Mouse (Mus musculus) ES-E14 (cell line): ENCODE results near the gene Il18rap. TPM values are rescaled to one million over a fixed set of nuclear protein-coding genes. Genes with fewer than 3 reads are reported as not detected.
"Not testable (repeated sequence)": the region's sequence is repeated elsewhere in the genome, so short reads cannot be mapped to it uniquely, and the experiment has no call there.

ENCODE experiments used
- DNase-seq: peaks from one replicate; pipeline ENCODE4 v3.0.0-alpha.2; 2013; ENCODE audit warnings: low read depth, low spot score
- H3K27ac ChIP-seq: 2 replicates; pipeline ENCODE4 v1.5.1; 2012; ENCODE audit warnings: low read depth, mild to moderate bottlenecking, low read length, moderate library complexity, mixed read lengths; ENCODE audit not compliant: poor library complexity, insufficient read depth, severe bottlenecking
- H3K36me3 ChIP-seq: 2 replicates; pipeline ENCODE4 v1.6.1; 2012; ENCODE audit warnings: mild to moderate bottlenecking, low read length, moderate library complexity, mixed read lengths; ENCODE audit not compliant: control insufficient read depth, poor library complexity, insufficient read depth, severe bottlenecking
- H3K4me1 ChIP-seq, 2 experiments: fragments of 150-350 bp in 1 of 2; sonication (generic) in 1 of 2; 2 replicates each; pipeline ENCODE4 v1.6.1; 2012; ENCODE audit warnings: low read length in 2 of 2, mild to moderate bottlenecking in 1 of 2, mixed read lengths in 1 of 2; ENCODE audit not compliant: control insufficient read depth in 2 of 2, insufficient read depth in 2 of 2, poor library complexity in 1 of 2
- H3K4me3 ChIP-seq, 2 experiments: fragments of 150-350 bp in 1 of 2; sonication (generic) in 1 of 2; 2 replicates each; pipeline ENCODE4 v1.5.1; 2012; ENCODE audit warnings: low read length in 2 of 2, low read depth in 1 of 2, mild to moderate bottlenecking in 1 of 2, mixed read lengths in 1 of 2; ENCODE audit not compliant: insufficient read depth in 1 of 2, poor library complexity in 1 of 2, severe bottlenecking in 1 of 2
- H3K9ac ChIP-seq: 2 replicates; pipeline ENCODE4 v1.6.1; 2012; ENCODE audit warnings: low read depth, mild to moderate bottlenecking, low read length, mixed read lengths; ENCODE audit not compliant: poor library complexity, insufficient read depth, severe bottlenecking
- H3K9me3 ChIP-seq: fragments of 150-350 bp; sonication (generic); 2 replicates; pipeline ENCODE4 v1.6.1; 2012; ENCODE audit warnings: low read depth, mild to moderate bottlenecking, low read length; ENCODE audit not compliant: control insufficient read depth, insufficient read depth
- CHD2 ChIP-seq: IDR thresholded peaks from 2 replicates; pipeline ENCODE4 v1.6.1; 2014; ENCODE audit warnings: mild to moderate bottlenecking, low read depth, low read length, inconsistent platforms
- HCFC1 ChIP-seq: IDR thresholded peaks from 2 replicates; pipeline ENCODE4 v1.6.1; 2012; ENCODE audit warnings: low read length, inconsistent platforms, borderline replicate concordance; ENCODE audit not compliant: insufficient read depth
- MAFK ChIP-seq: IDR thresholded peaks from 2 replicates; pipeline ENCODE4 v1.6.1; 2014; ENCODE audit warnings: mild to moderate bottlenecking, low read depth, low read length, inconsistent platforms; ENCODE audit not compliant: insufficient read depth
- ZC3H11A ChIP-seq: IDR thresholded peaks from 2 replicates; pipeline ENCODE4 v1.6.1; 2012; ENCODE audit warnings: low read depth, mild to moderate bottlenecking, inconsistent platforms, low read length, borderline replicate concordance
- ZNF384 ChIP-seq: IDR thresholded peaks from 2 replicates; pipeline ENCODE4 v1.6.1; 2012; ENCODE audit warnings: low read depth, low read length, inconsistent platforms
- in situ Hi-C, 2 experiments: fragments of 600-800 bp; cut with MboI; formaldehyde crosslinking; loops; one replicate each; pipeline ENCODE4 v1.15.1; 2025; ENCODE audit warnings: low sequenced_read_pairs in 2 of 2, inconsistent platforms in 1 of 2; ENCODE audit not compliant: unreplicated experiment in 2 of 2
- total RNA-seq: library from RNA; depleted of rRNA; stranded (reverse); fragments of 300-350 nt; gene quantifications from 2 replicates; pipeline ENCODE4 v1.2.3, GENCODE M21; 2012

Il18rap gene
- total RNA-seq, 1 experiment: 0.89 TPM

DNA sequence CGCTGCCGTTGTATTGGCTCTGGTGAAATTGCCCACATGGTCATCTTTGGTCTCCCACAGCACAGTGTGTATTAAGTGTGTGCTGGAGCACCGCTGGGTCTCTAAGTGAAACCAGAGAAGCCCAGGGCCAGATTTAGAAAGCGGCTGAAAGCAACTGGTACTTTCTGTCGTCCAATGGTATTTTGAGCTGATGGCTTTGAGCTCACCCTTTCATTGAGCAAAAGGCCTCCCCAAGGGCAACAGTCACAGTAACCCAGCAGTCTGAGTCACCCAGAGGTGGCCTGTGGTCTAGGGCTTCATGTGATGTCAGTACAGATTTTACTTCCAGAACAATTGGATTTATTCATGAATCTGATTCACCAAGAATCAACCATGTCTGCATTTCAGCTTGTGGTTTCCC is 71.6 kb downstream of the Il18rap start:
- Histone ChIP-seq H3K4me1 (no peaks in the 10 kb centered on the region), H3K9me3 (no peaks in the 10 kb centered on the region), H3K36me3 (no peaks in the 10 kb centered on the region), H3K4me3 (no peak overlapping the region), H3K27ac (no peak overlapping the region), H3K9ac (no peak overlapping the region)
- DNase-seq: no peak
- in situ Hi-C loops: no loop called here
- no peak for TF ChIP-seq ZNF384
- TF ChIP-seq CHD2: no peak
- no peak for TF ChIP-seq ZC3H11A
- no peak for TF ChIP-seq HCFC1
- no peak for TF ChIP-seq MAFK

DNA sequence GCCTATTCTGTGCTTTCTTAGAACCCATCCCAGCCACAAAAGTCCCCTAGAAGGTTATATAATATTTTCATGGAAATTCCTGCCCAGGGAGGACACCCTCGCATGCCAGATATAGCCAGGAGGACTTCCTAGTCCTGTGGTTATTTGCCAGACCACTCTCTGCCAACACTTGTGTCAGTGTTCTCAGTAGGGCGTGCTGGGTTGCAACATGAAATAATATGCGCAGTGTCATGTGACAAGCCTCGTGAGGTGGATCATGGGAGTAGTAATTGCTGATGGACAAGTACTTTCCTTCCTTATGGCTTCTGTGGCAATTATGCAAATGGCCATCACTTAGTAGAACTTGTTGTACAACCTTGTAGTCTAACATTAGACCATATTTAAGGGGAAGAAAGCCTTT is 75.8 kb downstream of the Il18rap start:
- Histone ChIP-seq H3K4me3 (no peak overlapping the region), H3K9me3 (no peaks in the 10 kb centered on the region), H3K9ac (no peak overlapping the region), H3K4me1 (no peaks in the 10 kb centered on the region), H3K27ac (no peak overlapping the region), H3K36me3 (no peaks in the 10 kb centered on the region)
- in situ Hi-C loops: no loop called here
- DNase-seq: no peak
- TF ChIP-seq ZC3H11A (no peak), MAFK (no peak), HCFC1 (no peak), CHD2 (no peak), ZNF384 (no peak)

DNA sequence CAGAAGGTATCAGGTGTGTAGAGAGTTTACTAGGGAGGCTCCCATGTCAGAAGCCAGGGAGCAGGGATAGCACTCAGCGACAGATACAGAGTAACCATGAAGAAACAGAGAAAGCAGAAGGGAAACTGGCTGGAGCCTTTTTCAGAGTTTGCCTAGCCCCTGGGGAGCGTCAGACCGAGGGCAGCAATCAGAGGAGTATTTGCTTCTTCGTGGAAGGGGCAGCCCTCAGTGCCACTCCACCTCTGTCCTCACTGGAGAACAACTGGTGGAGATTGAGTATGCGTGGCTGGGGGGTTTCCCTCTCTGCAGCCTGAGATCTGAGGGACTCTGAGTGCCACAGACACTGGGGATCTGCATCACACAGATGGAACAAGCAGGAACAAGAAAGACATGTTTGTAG is 82.7 kb downstream of the Il18rap start:
- TF ChIP-seq HCFC1 (no peak), MAFK (no peak), CHD2 (no peak), ZNF384 (no peak), ZC3H11A (no peak)
- H3K9ac ChIP-seq: no peak overlapping the region
- H3K4me3 ChIP-seq: no peak overlapping the region
- H3K36me3 ChIP-seq: no peaks in the 10 kb centered on the region
- no peaks in the 10 kb centered on the region for H3K4me1 ChIP-seq
- no peak for DNase-seq
- in situ Hi-C loops: no loop called here
- no peak overlapping the region for H3K27ac ChIP-seq
- H3K9me3 ChIP-seq: no peaks in the 10 kb centered on the region

- H3K4me3 ChIP-seq, H3K9me3 ChIP-seq, H3K36me3 ChIP-seq, H3K4me1 ChIP-seq, in situ Hi-C loops, H3K9ac ChIP-seq, H3K27ac ChIP-seq, DNase-seq: not testable (repeated sequence)
These were observed 84.5 kb downstream of the Il18rap start for GRCm38 (mm10) chr1:40599661-40600060.
